ENCODE assay signal across 8 mouse cellular contexts in the genomic region with DNA sequence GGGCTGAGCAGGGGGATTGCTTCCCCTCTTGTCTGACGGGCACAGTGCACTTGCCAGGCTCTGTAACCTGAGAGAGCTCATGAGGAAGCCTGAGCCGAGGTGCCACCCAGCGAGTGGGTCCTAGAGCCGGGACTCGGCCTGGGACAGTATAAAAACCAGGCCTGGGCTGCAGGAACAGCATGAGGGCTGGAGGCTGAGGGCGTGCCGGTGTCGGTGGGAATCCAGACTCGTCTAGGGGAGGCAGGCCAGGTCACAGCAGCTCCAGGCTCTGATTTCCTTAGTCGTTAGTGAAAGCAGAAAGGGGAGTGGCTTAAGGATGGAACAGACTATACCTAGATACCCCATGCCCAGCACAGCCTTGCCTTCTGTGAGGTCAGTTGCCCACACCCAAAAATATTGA. TPM values are rescaled to one million over a fixed set of nuclear protein-coding genes. Genes with fewer than 3 reads are reported as not detected.
DNase-seq lines count a peak whose midpoint lies in the region; ATAC-seq and TF ChIP-seq lines count a peak whose summit lies in the region.

No protein-coding gene starts in this region.

- no peaks in the 10 kb centered on the region; the same call in 1 of the 2 replicates for H3K9me3 ChIP-seq in heart, embryonic 16.5 days (replicated peaks; ENCODE audit: control insufficient read depth, low read length)
- H3K9me3 ChIP-seq in ES-E14 (ENCODE audit: control insufficient read depth, insufficient read depth, low read depth, low read length) = no peaks in the 10 kb centered on the region
- no peaks in the 10 kb centered on the region for H3K9me3 ChIP-seq in forebrain, embryonic 14.5 days (replicated peaks; ENCODE audit: control insufficient read depth, low read length)
- H3K9me3 ChIP-seq in midbrain, embryonic 12.5 days = no peaks in the 10 kb centered on the region
- no peaks in the 10 kb centered on the region for H3K9me3 ChIP-seq in liver, postnatal 0 days (ENCODE audit: low read length)

- no peak for TF ChIP-seq CTCF in liver, postnatal 0 days (IDR thresholded peaks at IDR 0.05; ENCODE audit: low read depth)

- 71% methylated on average over 10 of the region's 10 CpGs for WGBS in heart, embryonic 16.5 days
- WGBS in forebrain, embryonic 14.5 days = 69% methylated on average over 10 of the region's 10 CpGs
- WGBS in midbrain, embryonic 12.5 days = 75% methylated on average over 10 of the region's 10 CpGs
- WGBS in liver, postnatal 0 days (ENCODE audit: insufficient replicate concordance) = 76% methylated on average over 10 of the region's 10 CpGs

- no peak for DNase-seq in heart, adult 18-20 months
- no peak for DNase-seq in ES-E14 (ENCODE audit: low read depth, low spot score)
- DNase-seq in forebrain, embryonic 14.5 days (ENCODE audit: low spot score) = no peak
- no peak for DNase-seq in urinary bladder, postnatal 14 days (ENCODE audit: low spot score)
- no peak for DNase-seq in spleen, adult 18-20 months
- DNase-seq in liver, postnatal 0 days = no peak

- peak overlapping the region; percentile 81; the same call in 1 of the 2 replicates for H3K9ac ChIP-seq in heart, embryonic 16.5 days (ENCODE audit: low read length)
- peak overlapping the region; percentile 87 for H3K9ac ChIP-seq in ES-E14 (ENCODE audit: insufficient read depth, low read depth, low read length, poor library complexity, severe bottlenecking)
- H3K9ac ChIP-seq in forebrain, embryonic 14.5 days (ENCODE audit: low read length) = peak overlapping the region; percentile 60
- H3K9ac ChIP-seq in midbrain, embryonic 12.5 days (replicated peaks) = peak overlapping the region; percentile 42; the same call in 1 of the 2 replicates
- H3K9ac ChIP-seq in liver, postnatal 0 days (replicated peaks) = no peak overlapping the region

- peaks cover 13% of the 10 kb centered on the region for H3K4me1 ChIP-seq in heart, embryonic 16.5 days (ENCODE audit: control insufficient read depth, insufficient read depth, low read length)
- peaks cover 9 to 47% of the 10 kb centered on the region in 2 experiments; a peak in 3 of 4 replicates for H3K4me1 ChIP-seq in ES-E14 (ENCODE audit: control insufficient read depth in 2 of 2, insufficient read depth in 2 of 2, low read length in 2 of 2, poor library complexity in 1 of 2)
- H3K4me1 ChIP-seq in forebrain, embryonic 14.5 days (ENCODE audit: control insufficient read depth, insufficient read depth, low read length) = no peaks in the 10 kb centered on the region
- H3K4me1 ChIP-seq in midbrain, embryonic 12.5 days = 0 out of 2 replicates have a peak, but pooled peaks cover 5% of the 10 kb centered on the region
- H3K4me1 ChIP-seq in liver, postnatal 0 days (ENCODE audit: insufficient read depth) = peaks cover 4% of the 10 kb centered on the region; the same call in 1 of the 2 replicates

- H3K4me3 ChIP-seq in heart, embryonic 16.5 days (ENCODE audit: low read length) = no peak overlapping the region
- H3K4me3 ChIP-seq in ES-E14 (ENCODE audit: insufficient read depth in 1 of 2, low read depth in 1 of 2, low read length in 2 of 2, poor library complexity in 1 of 2, severe bottlenecking in 1 of 2) = peak overlapping the region in 1 of 2 experiments; percentile 7; a peak in 1 of 4 replicates
- no peak overlapping the region for H3K4me3 ChIP-seq in forebrain, embryonic 14.5 days (ENCODE audit: low read depth, low read length)
- no peak overlapping the region for H3K4me3 ChIP-seq in midbrain, embryonic 12.5 days
- H3K4me3 ChIP-seq in liver, postnatal 0 days (ENCODE audit: low read depth, low read length) = no peak overlapping the region

- H3K4me2 ChIP-seq in heart, embryonic 16.5 days (ENCODE audit: low read depth, low read length) = no peak overlapping the region
- H3K4me2 ChIP-seq in forebrain, embryonic 14.5 days (ENCODE audit: low read length) = no peak overlapping the region
- no peak overlapping the region for H3K4me2 ChIP-seq in midbrain, embryonic 12.5 days (replicated peaks)
- no peak overlapping the region for H3K4me2 ChIP-seq in liver, postnatal 0 days (ENCODE audit: low read depth, low read length)

- ATAC-seq in heart, embryonic 16.5 days (replicated peaks; ENCODE audit: extremely low read depth, insufficient read depth, low FRiP score) = no peak
- no peak for ATAC-seq in forebrain, embryonic 14.5 days
- ATAC-seq in midbrain, embryonic 12.5 days (ENCODE audit: low FRiP score, low read depth) = no peak
- no peak for ATAC-seq in liver, postnatal 0 days

- no peaks in the 10 kb centered on the region for H3K27me3 ChIP-seq in heart, embryonic 16.5 days (ENCODE audit: control insufficient read depth, insufficient read depth, low read length)
- no peaks in the 10 kb centered on the region for H3K27me3 ChIP-seq in forebrain, embryonic 14.5 days (replicated peaks; ENCODE audit: control insufficient read depth, insufficient read depth, low read length)
- no peaks in the 10 kb centered on the region for H3K27me3 ChIP-seq in midbrain, embryonic 12.5 days
- H3K27me3 ChIP-seq in liver, postnatal 0 days (ENCODE audit: insufficient read depth, low read length) = no peaks in the 10 kb centered on the region

- no peak overlapping the region for H3K27ac ChIP-seq in heart, embryonic 16.5 days (ENCODE audit: low read length)
- H3K27ac ChIP-seq in ES-E14 (ENCODE audit: insufficient read depth, low read depth, low read length, poor library complexity, severe bottlenecking) = peak overlapping the region; percentile 65
- H3K27ac ChIP-seq in forebrain, embryonic 14.5 days (ENCODE audit: low read depth, low read length) = no peak overlapping the region
- peak overlapping the region; percentile 35; the same call in 1 of the 2 replicates for H3K27ac ChIP-seq in midbrain, embryonic 12.5 days (replicated peaks)
- no peak overlapping the region for H3K27ac ChIP-seq in liver, postnatal 0 days (ENCODE audit: low read depth)

- in situ Hi-C loops in ES-E14 (cut with MboI; ENCODE audit: low sequenced_read_pairs in 2 of 2, unreplicated experiment in 2 of 2) = loop anchor here in 1 of 2 experiments (10.0 kb wide), 1 partner anchor 69 kb away; no protein-coding TSS in a partner anchor

- no peak for TF ChIP-seq EP300 in liver, postnatal 0 days (IDR thresholded peaks at IDR 0.05; ENCODE audit: low read depth)

- H3K36me3 ChIP-seq in heart, embryonic 16.5 days (ENCODE audit: control insufficient read depth, insufficient read depth) = peaks cover 24% of the 10 kb centered on the region
- peaks cover 20% of the 10 kb centered on the region; the same call in 1 of the 2 replicates for H3K36me3 ChIP-seq in ES-E14 (ENCODE audit: control insufficient read depth, insufficient read depth, low read length, poor library complexity, severe bottlenecking)
- peaks cover 74% of the 10 kb centered on the region for H3K36me3 ChIP-seq in forebrain, embryonic 14.5 days (ENCODE audit: control insufficient read depth, insufficient read depth, low read length)
- peaks cover 68% of the 10 kb centered on the region for H3K36me3 ChIP-seq in midbrain, embryonic 12.5 days
- H3K36me3 ChIP-seq in liver, postnatal 0 days (replicated peaks; ENCODE audit: insufficient read depth, low read length) = peaks cover 58% of the 10 kb centered on the region

TF ChIP-seq in ES-E14, 5 proteins besides CTCF, POLR2A, EP300 and RAD21:
- no peak for TF ChIP-seq MAFK (IDR thresholded peaks at IDR 0.05; ENCODE audit: insufficient read depth, low read depth, low read length)
- no peak for TF ChIP-seq CHD2 (IDR thresholded peaks at IDR 0.05; ENCODE audit: low read depth, low read length)
- TF ChIP-seq ZC3H11A (IDR thresholded peaks at IDR 0.05; ENCODE audit: borderline replicate concordance, low read depth, low read length) = no peak
- TF ChIP-seq ZNF384 (IDR thresholded peaks at IDR 0.05; ENCODE audit: low read depth, low read length) = no peak
- no peak for TF ChIP-seq HCFC1 (IDR thresholded peaks at IDR 0.05; ENCODE audit: borderline replicate concordance, insufficient read depth, low read length)

RNA-seq across cellular contexts. Expression of a gene that starts 9.2 kb away (rescaled TPM):
- polyA plus RNA-seq in heart, embryonic 16.5 days (2015; fragmentation: Nextera tagmentation; extraction: Ambion mirVana) = 18.9 and 19.2 TPM in 2 replicates
- 10 to 100 TPM; 15.8 to 16.4 TPM for total RNA-seq in heart, adult 18-20 months (2021)
- 39.3 and 87.4 TPM in 2 replicates for total RNA-seq in ES-E14 (2012; rRNA removed)
- 35.8 and 42.6 TPM in 2 replicates for polyA plus RNA-seq in forebrain, embryonic 14.5 days (2014; fragmentation: Nextera tagmentation; extraction: Ambion mirVana)
- 38.4 and 39.6 TPM in 2 replicates for polyA plus RNA-seq in midbrain, embryonic 12.5 days (2016; fragmentation: Nextera tagmentation; extraction: Ambion mirVana)
- polyA plus RNA-seq in liver, postnatal 0 days (2015; fragmentation: Nextera tagmentation; extraction: Ambion mirVana) = 12.8 TPM in 2 replicates

RNA-seq across cellular contexts. Expression of a gene that starts 26.8 kb away (rescaled TPM):
- 76.4 and 81.7 TPM in 2 replicates for polyA plus RNA-seq in heart, embryonic 16.5 days (2015; fragmentation: Nextera tagmentation; extraction: Ambion mirVana)
- total RNA-seq in heart, adult 18-20 months (2021) = 10 to 100 TPM; 32.7 to 39.6 TPM
- 55.0 and 91.6 TPM in 2 replicates for total RNA-seq in ES-E14 (2012; rRNA removed)
- 136 and 161 TPM in 2 replicates for polyA plus RNA-seq in forebrain, embryonic 14.5 days (2014; fragmentation: Nextera tagmentation; extraction: Ambion mirVana)
- 142 and 147 TPM in 2 replicates for polyA plus RNA-seq in midbrain, embryonic 12.5 days (2016; fragmentation: Nextera tagmentation; extraction: Ambion mirVana)
- polyA plus RNA-seq in liver, postnatal 0 days (2015; fragmentation: Nextera tagmentation; extraction: Ambion mirVana) = 61.0 and 63.8 TPM in 2 replicates

RNA-seq across cellular contexts. Expression of a gene that starts 40.0 kb away (rescaled TPM):
- polyA plus RNA-seq in heart, embryonic 16.5 days (2015; fragmentation: Nextera tagmentation; extraction: Ambion mirVana) = 56.3 and 64.5 TPM in 2 replicates
- 10 to 100 TPM; 63.7 to 75.1 TPM for total RNA-seq in heart, adult 18-20 months (2021)
- total RNA-seq in ES-E14 (2012; rRNA removed) = 74.5 and 122 TPM in 2 replicates
- polyA plus RNA-seq in forebrain, embryonic 14.5 days (2014; fragmentation: Nextera tagmentation; extraction: Ambion mirVana) = 29.2 and 32.8 TPM in 2 replicates
- 65.1 and 69.6 TPM in 2 replicates for polyA plus RNA-seq in midbrain, embryonic 12.5 days (2016; fragmentation: Nextera tagmentation; extraction: Ambion mirVana)
- 39.7 and 40.4 TPM in 2 replicates for polyA plus RNA-seq in liver, postnatal 0 days (2015; fragmentation: Nextera tagmentation; extraction: Ambion mirVana)

RNA-seq across cellular contexts. Expression of a gene that starts 58.0 kb away (rescaled TPM):
- polyA plus RNA-seq in heart, embryonic 16.5 days (2015; fragmentation: Nextera tagmentation; extraction: Ambion mirVana) = 26.7 and 30.9 TPM in 2 replicates
- 10 to 100 TPM; 11.9 to 15.2 TPM for total RNA-seq in heart, adult 18-20 months (2021)
- total RNA-seq in ES-E14 (2012; rRNA removed) = 1.7 and 2.3 TPM in 2 replicates
- polyA plus RNA-seq in forebrain, embryonic 14.5 days (2014; fragmentation: Nextera tagmentation; extraction: Ambion mirVana) = 4.5 and 5.9 TPM in 2 replicates
- polyA plus RNA-seq in midbrain, embryonic 12.5 days (2016; fragmentation: Nextera tagmentation; extraction: Ambion mirVana) = 3.2 and 3.9 TPM in 2 replicates
- 0.56 and 1.0 TPM in 2 replicates for polyA plus RNA-seq in liver, postnatal 0 days (2015; fragmentation: Nextera tagmentation; extraction: Ambion mirVana)

Comparison
In these comparisons a context has a peak if more than half of its experiments do, and no peak if none do; other contexts are left out.
1. H3K27ac ChIP-seq: peak in ES-E14 (single experiment) and midbrain, embryonic 12.5 days (single experiment); none in heart, embryonic 16.5 days (single experiment), forebrain, embryonic 14.5 days (single experiment) and liver, postnatal 0 days (single experiment).